Mouse (Mus musculus) lung, adult 2 months (tissue): ENCODE measurements around the gene Olfr287.

Experiments
- CTCF ChIP-seq: fragments of 200-500 bp; IDR thresholded peaks from 2 replicates; pipeline ENCODE4 v1.5.1; 2011; ENCODE audit warnings: mild to moderate bottlenecking, low read length, control low read depth; ENCODE audit not compliant: insufficient read depth
- POLR2A ChIP-seq: fragments of 200-500 bp; IDR thresholded peaks from 2 replicates; pipeline ENCODE4 v1.6.1; 2011; ENCODE audit warnings: low read depth, mild to moderate bottlenecking, control low read depth, low read length, borderline replicate concordance; ENCODE audit errors: extremely low read depth

DNA sequence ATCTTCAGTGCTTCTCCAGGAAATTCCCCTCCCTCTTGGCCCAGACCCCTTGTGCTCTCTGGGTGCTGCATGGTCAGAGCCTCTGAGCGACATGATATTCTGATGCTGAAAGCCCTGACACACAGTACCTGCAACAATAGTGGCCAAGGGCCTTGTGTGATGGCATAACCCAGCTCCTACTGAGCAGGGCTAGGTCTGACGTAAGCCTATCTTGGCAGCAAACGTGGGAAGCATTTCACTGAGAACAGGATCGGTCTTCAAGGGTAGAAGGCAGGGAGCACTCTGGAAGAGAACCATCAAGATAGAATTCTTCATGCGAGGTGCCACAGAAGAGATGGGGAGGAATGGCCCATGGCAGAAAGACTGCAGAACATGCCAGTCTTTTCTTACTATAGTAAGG, 55.3 kb downstream of the Olfr287 start, which contains the start of gene Asb8:
- TF ChIP-seq POLR2A (no peak), CTCF (no peak)
